Mouse (Mus musculus): ENCODE measurements around the gene Trpm2. TPM values are rescaled to one million over a fixed set of nuclear protein-coding genes. Genes with fewer than 3 reads are reported as not detected.

Trpm2 gene
- not detected for polyA plus RNA-seq (2014; fragmentation: Illumina TruSeq; extraction: RNeasy Lipid Tissue Mini Kit (QIAGEN cat#74804); ENCODE audit: low read depth, low replicate concordance)

DNA sequence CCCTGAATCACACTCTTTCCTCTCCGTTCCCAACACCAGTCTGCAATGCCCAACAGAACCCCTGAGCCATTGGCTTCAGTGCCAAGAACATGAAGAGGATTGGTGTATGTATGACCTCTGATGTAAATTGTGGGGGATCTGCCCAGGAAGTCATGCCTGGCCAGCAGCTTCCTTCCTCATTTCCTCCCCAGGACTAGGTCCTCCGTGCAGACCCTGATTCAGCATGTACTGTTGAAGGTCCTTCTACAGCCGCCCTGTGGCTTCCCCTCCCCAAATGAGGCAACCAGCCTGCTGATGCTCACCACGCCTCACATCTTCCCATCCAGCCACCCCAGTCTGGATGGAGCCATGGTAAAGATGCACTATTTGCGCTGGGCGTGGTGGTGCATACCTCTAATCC, at the start of gene Trpm2:
TSS of gene Trpm2 (minus strand) at position 83 of the 400 bp plus-strand sequence.

DNA sequence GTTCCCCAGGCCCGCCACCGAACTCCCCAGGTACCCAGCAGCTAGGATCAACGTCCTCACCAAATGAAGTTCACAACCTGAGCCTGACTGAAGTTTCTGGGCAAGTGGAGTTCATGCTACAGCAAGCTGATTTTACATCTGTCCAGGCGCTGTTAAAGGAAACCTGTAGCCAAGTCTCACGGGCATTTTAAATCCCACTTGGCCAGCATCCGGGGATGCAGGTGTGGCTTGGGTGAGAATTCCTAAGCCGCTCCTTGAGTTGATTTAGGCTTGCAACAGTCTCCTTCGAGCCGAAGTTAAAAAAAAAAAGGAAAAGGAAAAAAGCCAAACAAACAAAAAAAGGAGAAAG, 39.6 kb upstream of the Trpm2 start, which contains the start of gene Pfkl:
TSS of gene Pfkl (minus strand) at position 139 of the 349 bp plus-strand sequence.

DNA sequence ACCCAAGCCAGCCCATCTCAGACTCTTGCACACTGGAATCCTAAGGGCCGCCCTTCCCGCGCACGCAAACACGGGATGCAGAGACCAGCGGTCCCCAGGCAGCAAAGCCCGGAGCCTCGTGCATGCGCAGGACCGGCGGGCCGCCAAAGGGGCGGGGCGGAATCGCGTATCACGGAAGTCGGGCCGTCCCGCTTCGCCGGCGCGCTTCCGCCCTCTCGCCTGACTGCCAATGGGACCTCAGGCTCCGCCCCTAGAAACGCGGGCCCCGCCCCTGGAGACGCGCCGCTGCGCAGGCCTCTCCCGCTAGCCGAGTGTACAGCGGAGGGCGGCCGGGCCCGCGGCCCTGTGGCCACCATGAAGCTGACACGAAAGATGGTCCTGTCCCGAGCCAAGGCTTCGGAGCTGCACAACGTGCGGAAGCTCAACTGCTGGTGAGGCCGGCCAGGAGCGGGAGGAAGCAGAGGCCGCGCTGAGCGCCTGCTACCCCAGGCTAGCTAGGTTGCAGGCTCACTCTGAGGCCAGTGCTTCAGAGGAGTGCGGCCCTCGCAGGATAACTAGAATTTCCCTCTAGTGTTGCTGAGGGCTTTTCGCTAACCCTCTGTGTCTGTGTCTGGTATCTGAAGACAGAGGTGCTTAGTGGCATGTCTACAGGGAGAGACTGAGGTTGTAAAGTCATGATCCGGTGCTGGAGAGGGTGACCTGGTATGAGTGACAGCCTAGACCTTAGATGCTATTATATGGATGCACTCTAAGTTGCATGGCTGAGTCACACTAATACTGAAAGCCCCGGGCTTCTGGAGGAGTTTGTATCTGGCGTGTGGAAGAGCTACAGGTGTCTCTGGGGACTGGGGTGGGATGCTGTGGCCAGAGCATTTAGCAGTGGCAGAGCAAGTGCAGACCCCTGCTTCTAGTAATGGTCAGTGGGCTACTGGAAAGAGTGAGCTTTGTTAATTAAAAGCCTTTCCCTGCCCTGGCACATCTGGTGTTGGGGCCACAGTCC, 8.3 kb upstream of the Trpm2 start, which contains the start of gene 1810043G02Rik:
TSS of gene 1810043G02Rik (plus strand) at position 174 of the 1,000 bp plus-strand sequence.

DNA sequence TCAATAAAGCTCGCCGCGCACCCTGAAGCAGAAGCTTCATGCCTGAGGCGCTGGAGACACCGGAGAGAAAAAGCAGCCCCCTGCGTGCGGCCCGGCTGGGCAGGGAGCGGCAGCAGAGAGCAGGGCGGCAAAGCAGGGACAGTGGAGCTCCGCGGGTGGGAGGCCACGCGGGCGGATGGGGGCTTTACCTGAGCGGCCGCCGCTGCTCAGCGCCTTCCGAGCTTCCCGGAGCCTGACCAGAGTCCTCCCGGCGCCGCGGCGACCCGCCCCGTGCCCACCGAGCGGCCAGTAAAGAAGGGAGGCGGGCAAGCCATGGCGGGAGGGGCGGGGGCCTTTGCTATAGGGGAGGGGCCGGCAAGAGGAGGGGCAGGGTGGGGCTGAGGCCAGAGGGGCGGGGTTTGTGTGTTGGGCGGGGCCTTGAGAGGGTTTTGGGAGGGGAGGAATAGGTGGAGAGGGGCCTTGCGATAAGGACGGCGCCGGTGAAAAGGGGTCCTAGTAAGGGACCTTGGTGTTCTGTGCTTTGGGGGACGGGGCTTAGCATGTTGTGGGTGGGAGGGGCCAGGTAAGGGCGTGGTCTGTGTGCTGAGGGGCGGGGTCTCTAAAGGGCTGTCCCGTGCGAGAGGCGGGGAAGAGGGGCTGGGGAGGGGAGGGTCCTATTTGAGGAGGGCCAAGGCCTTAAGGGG, 68.0 kb downstream of the Trpm2 start, which contains the start of gene Lrrc3:
TSS of gene Lrrc3 (minus strand) at position 326 of the 683 bp plus-strand sequence.

DNA sequence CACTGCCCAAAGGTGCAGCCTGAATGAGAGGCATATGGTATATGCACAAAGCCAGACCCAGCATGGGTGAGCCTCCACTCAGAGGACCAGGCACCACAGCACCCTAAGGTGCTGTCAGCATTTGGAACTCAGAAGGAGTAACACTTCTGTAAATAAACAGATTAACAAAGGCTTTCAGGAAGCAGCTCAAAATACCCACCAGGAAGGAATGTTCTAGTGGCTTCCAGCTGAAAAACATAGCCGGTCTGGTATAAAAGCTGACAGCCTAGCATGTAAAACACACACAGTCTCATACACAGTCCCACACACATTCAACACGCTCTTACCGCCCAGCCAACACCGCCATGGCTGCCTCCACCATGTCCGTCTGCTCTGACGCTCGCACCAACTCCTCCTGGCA, 108.7 kb downstream of the Trpm2 start, which contains the start of gene Gm3285:
TSS of gene Gm3285 (plus strand) at position 301 of the 400 bp plus-strand sequence.

Other genes with a start within 250 kb of the Trpm2 start
- gene Krtap12-1, start 250.0 kb downstream of the Trpm2 start, polyA plus RNA-seq (2014; fragmentation: Illumina TruSeq; extraction: RNeasy Lipid Tissue Mini Kit (QIAGEN cat#74804); ENCODE audit: low read depth, low replicate concordance): not detected
- gene Gm10100, start 244.1 kb downstream of the Trpm2 start, polyA plus RNA-seq (2014; fragmentation: Illumina TruSeq; extraction: RNeasy Lipid Tissue Mini Kit (QIAGEN cat#74804); ENCODE audit: low read depth, low replicate concordance): not detected
- not detected for gene Gm18596, start 227.9 kb downstream of the Trpm2 start, polyA plus RNA-seq (2014; fragmentation: Illumina TruSeq; extraction: RNeasy Lipid Tissue Mini Kit (QIAGEN cat#74804); ENCODE audit: low read depth, low replicate concordance)
- not detected for gene Gm9736, start 219.2 kb downstream of the Trpm2 start, polyA plus RNA-seq (2014; fragmentation: Illumina TruSeq; extraction: RNeasy Lipid Tissue Mini Kit (QIAGEN cat#74804); ENCODE audit: low read depth, low replicate concordance)
- not detected for gene Gm3233, start 210.9 kb downstream of the Trpm2 start, polyA plus RNA-seq (2014; fragmentation: Illumina TruSeq; extraction: RNeasy Lipid Tissue Mini Kit (QIAGEN cat#74804); ENCODE audit: low read depth, low replicate concordance)
- gene Gm3238, start 199.2 kb downstream of the Trpm2 start, polyA plus RNA-seq (2014; fragmentation: Illumina TruSeq; extraction: RNeasy Lipid Tissue Mini Kit (QIAGEN cat#74804); ENCODE audit: low read depth, low replicate concordance): not detected
- not detected for gene Gm7138, start 193.6 kb downstream of the Trpm2 start, polyA plus RNA-seq (2014; fragmentation: Illumina TruSeq; extraction: RNeasy Lipid Tissue Mini Kit (QIAGEN cat#74804); ENCODE audit: low read depth, low replicate concordance)
- not detected for gene Gm3250, start 188.0 kb downstream of the Trpm2 start, polyA plus RNA-seq (2014; fragmentation: Illumina TruSeq; extraction: RNeasy Lipid Tissue Mini Kit (QIAGEN cat#74804); ENCODE audit: low read depth, low replicate concordance)
- not detected for gene Gm7137, start 182.4 kb downstream of the Trpm2 start, polyA plus RNA-seq (2014; fragmentation: Illumina TruSeq; extraction: RNeasy Lipid Tissue Mini Kit (QIAGEN cat#74804); ENCODE audit: low read depth, low replicate concordance)
- gene Gm9639, start 175.5 kb downstream of the Trpm2 start, polyA plus RNA-seq (2014; fragmentation: Illumina TruSeq; extraction: RNeasy Lipid Tissue Mini Kit (QIAGEN cat#74804); ENCODE audit: low read depth, low replicate concordance): not detected
- not detected for gene Gm19668, start 171.4 kb downstream of the Trpm2 start, polyA plus RNA-seq (2014; fragmentation: Illumina TruSeq; extraction: RNeasy Lipid Tissue Mini Kit (QIAGEN cat#74804); ENCODE audit: low read depth, low replicate concordance)
- not detected for gene Gm9507, start 158.7 kb downstream of the Trpm2 start, polyA plus RNA-seq (2014; fragmentation: Illumina TruSeq; extraction: RNeasy Lipid Tissue Mini Kit (QIAGEN cat#74804); ENCODE audit: low read depth, low replicate concordance)
- not detected for gene Gm2696, start 155.9 kb downstream of the Trpm2 start, polyA plus RNA-seq (2014; fragmentation: Illumina TruSeq; extraction: RNeasy Lipid Tissue Mini Kit (QIAGEN cat#74804); ENCODE audit: low read depth, low replicate concordance)
- gene Krtap10-4, start 143.5 kb downstream of the Trpm2 start, polyA plus RNA-seq (2014; fragmentation: Illumina TruSeq; extraction: RNeasy Lipid Tissue Mini Kit (QIAGEN cat#74804); ENCODE audit: low read depth, low replicate concordance): not detected
- gene Krtap10-10, start 134.6 kb downstream of the Trpm2 start, polyA plus RNA-seq (2014; fragmentation: Illumina TruSeq; extraction: RNeasy Lipid Tissue Mini Kit (QIAGEN cat#74804); ENCODE audit: low read depth, low replicate concordance): not detected
- not detected for gene Gm36176, start 123.8 kb downstream of the Trpm2 start, polyA plus RNA-seq (2014; fragmentation: Illumina TruSeq; extraction: RNeasy Lipid Tissue Mini Kit (QIAGEN cat#74804); ENCODE audit: low read depth, low replicate concordance)
- not detected for gene Gm10318, start 117.7 kb downstream of the Trpm2 start, polyA plus RNA-seq (2014; fragmentation: Illumina TruSeq; extraction: RNeasy Lipid Tissue Mini Kit (QIAGEN cat#74804); ENCODE audit: low read depth, low replicate concordance)
- not detected for gene Gm3285, start 108.6 kb downstream of the Trpm2 start, polyA plus RNA-seq (2014; fragmentation: Illumina TruSeq; extraction: RNeasy Lipid Tissue Mini Kit (QIAGEN cat#74804); ENCODE audit: low read depth, low replicate concordance)
- gene Lrrc3, start 68.0 kb downstream of the Trpm2 start, polyA plus RNA-seq (2014; fragmentation: Illumina TruSeq; extraction: RNeasy Lipid Tissue Mini Kit (QIAGEN cat#74804); ENCODE audit: low read depth, low replicate concordance): 2.5 TPM
- 2.7 TPM for gene 1810043G02Rik, start 8.0 kb upstream of the Trpm2 start, polyA plus RNA-seq (2014; fragmentation: Illumina TruSeq; extraction: RNeasy Lipid Tissue Mini Kit (QIAGEN cat#74804); ENCODE audit: low read depth, low replicate concordance)
- gene Pfkl, start 39.5 kb upstream of the Trpm2 start, polyA plus RNA-seq (2014; fragmentation: Illumina TruSeq; extraction: RNeasy Lipid Tissue Mini Kit (QIAGEN cat#74804); ENCODE audit: low read depth, low replicate concordance): 1.4 TPM
- gene Dnmt3l, start 71.4 kb upstream of the Trpm2 start, polyA plus RNA-seq (2014; fragmentation: Illumina TruSeq; extraction: RNeasy Lipid Tissue Mini Kit (QIAGEN cat#74804); ENCODE audit: low read depth, low replicate concordance): not detected
- gene Aire, start 73.0 kb upstream of the Trpm2 start, polyA plus RNA-seq (2014; fragmentation: Illumina TruSeq; extraction: RNeasy Lipid Tissue Mini Kit (QIAGEN cat#74804); ENCODE audit: low read depth, low replicate concordance): not detected
- 4.0 TPM for gene Icosl, start 98.7 kb upstream of the Trpm2 start, polyA plus RNA-seq (2014; fragmentation: Illumina TruSeq; extraction: RNeasy Lipid Tissue Mini Kit (QIAGEN cat#74804); ENCODE audit: low read depth, low replicate concordance)
- gene D10Jhu81e, start 199.2 kb upstream of the Trpm2 start, polyA plus RNA-seq (2014; fragmentation: Illumina TruSeq; extraction: RNeasy Lipid Tissue Mini Kit (QIAGEN cat#74804); ENCODE audit: low read depth, low replicate concordance): 63.5 TPM
- 2.1 TPM for gene Pwp2, start 214.6 kb upstream of the Trpm2 start, polyA plus RNA-seq (2014; fragmentation: Illumina TruSeq; extraction: RNeasy Lipid Tissue Mini Kit (QIAGEN cat#74804); ENCODE audit: low read depth, low replicate concordance)

Measured in kidney, adult 10 weeks (tissue).